Mouse (Mus musculus) bone marrow macrophage, adult 2 months (primary cell): ENCODE data around the gene Clrn3.

ENCODE experiments used
- CTCF ChIP-seq: IDR thresholded peaks from 2 replicates; pipeline ENCODE4 v1.5.1; 2012; ENCODE audit warnings: low read depth, mild to moderate bottlenecking, low read length, moderate library complexity
- POLR2A ChIP-seq: IDR thresholded peaks from 2 replicates; pipeline ENCODE4 v1.6.1; 2012; ENCODE audit warnings: mild to moderate bottlenecking, low read depth, low read length, borderline replicate concordance

DNA sequence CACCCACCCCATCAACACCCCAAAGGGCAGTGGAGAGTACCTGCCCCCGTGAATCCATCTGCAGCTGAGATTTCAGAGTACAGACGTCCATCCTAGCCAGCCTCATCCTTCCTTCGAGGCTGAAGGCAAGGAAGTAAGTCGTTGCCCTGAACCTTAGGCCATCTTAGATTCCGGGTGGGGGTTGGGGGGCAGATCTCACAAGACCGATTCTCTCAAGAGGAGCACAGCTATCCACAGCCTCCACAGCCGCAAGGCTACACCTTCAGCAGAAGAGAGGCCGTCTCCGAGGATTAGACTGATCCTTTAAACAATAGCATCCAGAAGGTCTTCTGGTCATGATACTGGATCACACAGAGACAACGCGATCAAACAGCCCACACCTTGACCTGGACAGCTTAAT lies 44.1 kb downstream of the Clrn3 start:
- no peak for TF ChIP-seq CTCF
- TF ChIP-seq POLR2A = no peak
